Mouse (Mus musculus) lung, postnatal 0 days (tissue): ENCODE results near the gene Enpp5. TPM values are rescaled to one million over a fixed set of nuclear protein-coding genes. Genes with fewer than 3 reads are reported as not detected.
A peak's percentile ranks its signal among the peaks of the same experiment; 100 is the strongest.

Source experiments
- ATAC-seq: fragments of 200-750 bp; cut with Nextera tagmentation; 2 replicates; pipeline ENCODE4 v1.8.0; 2017; ENCODE audit warnings: moderate library complexity
- DNase-seq: peaks from one replicate; pipeline ENCODE4 v3.0.0-alpha.2; 2016; ENCODE audit warnings: low spot score
- H3K27ac ChIP-seq: fragments of 300-500 bp; sonication (generic); 2 replicates; pipeline ENCODE4 v1.5.1; 2014; ENCODE audit warnings: antibody characterized with exemption, mild to moderate bottlenecking, low read length, mixed read lengths
- H3K27me3 ChIP-seq: fragments of 300-500 bp; sonication (generic); replicated peaks from 2 replicates; pipeline ENCODE4 v1.6.1; 2014; ENCODE audit warnings: low read length, mixed read lengths; ENCODE audit not compliant: insufficient read depth
- H3K36me3 ChIP-seq: fragments of 300-500 bp; sonication (generic); 2 replicates; pipeline ENCODE4 v1.6.1; 2014; ENCODE audit warnings: low read length, mixed read lengths; ENCODE audit not compliant: insufficient read depth
- H3K4me1 ChIP-seq: fragments of 300-500 bp; sonication (generic); 2 replicates; pipeline ENCODE4 v1.6.1; 2014; ENCODE audit warnings: antibody characterized with exemption, low read depth, low read length, mixed read lengths; ENCODE audit not compliant: insufficient read depth
- H3K4me2 ChIP-seq: fragments of 300-500 bp; sonication (generic); replicated peaks from 2 replicates; pipeline ENCODE4 v1.6.1; 2014; ENCODE audit warnings: low read depth, mild to moderate bottlenecking, low read length, moderate library complexity, mixed read lengths
- H3K4me3 ChIP-seq: fragments of 300-500 bp; sonication (generic); 2 replicates; pipeline ENCODE4 v1.5.1; 2014; ENCODE audit warnings: low read depth, low read length
- H3K9ac ChIP-seq: fragments of 300-500 bp; sonication (generic); replicated peaks from 2 replicates; pipeline ENCODE4 v1.6.1; 2014; ENCODE audit warnings: low read depth, mild to moderate bottlenecking
- H3K9me3 ChIP-seq: fragments of 300-500 bp; sonication (generic); 2 replicates; pipeline ENCODE4 v1.6.1; 2016; ENCODE audit warnings: low read length, mixed read lengths
- CTCF ChIP-seq: IDR thresholded peaks from 2 replicates; pipeline ENCODE4 v1.5.1; 2016; ENCODE audit warnings: antibody characterized with exemption, mild to moderate bottlenecking
- EP300 ChIP-seq: IDR thresholded peaks from 2 replicates; pipeline ENCODE4 v1.6.1; 2016; ENCODE audit warnings: antibody characterized with exemption, mild to moderate bottlenecking, control low read depth
- WGBS: fragments of 180-500 bp; shearing (Covaris S2); extraction: QIAGEN DNeasy Blood & Tissue Kit; methylation state at CpG from one replicate; pipeline ENCODE4 v1.1.7; 2014; 5-methylcytosine and 5-hydroxymethylcytosine counted together
- polyA plus RNA-seq: library from polyadenylated mRNA; unstranded; fragments of >200 nt; fragmentation: Nextera tagmentation; extraction: Ambion mirVana; gene quantifications from 2 replicates; pipeline ENCODE4 v1.2.1, GENCODE M21; 2015

The Enpp5 gene
- polyA plus RNA-seq, 1 experiment from 2014 or later: 15.3 TPM

GRCm38 (mm10) chr17:44105287-44106138 lies 26.9 kb downstream of the Enpp5 start, which contains the start of gene Enpp4:
Enpp4 (minus strand) TSS chr17:44105809.
- peak; percentile 93 for DNase-seq

GRCm38 (mm10) chr17:44108331-44108730 lies 29.7 kb downstream of the Enpp5 start:
- ATAC-seq (no peak), DNase-seq (peak; percentile 43)
- Histone ChIP-seq H3K36me3 (no peaks in the 10 kb centered on the region), H3K9ac (no peak overlapping the region), H3K27me3 (no peaks in the 10 kb centered on the region), H3K9me3 (no peaks in the 10 kb centered on the region), H3K4me3 (no peak overlapping the region), H3K4me1 (peaks cover 4% of the 10 kb centered on the region; the same call in 1 of the 2 replicates), H3K4me2 (no peak overlapping the region), H3K27ac (no peak overlapping the region; the same call in 1 of the 2 replicates)
- no peak for TF ChIP-seq EP300
- 52% methylated on average over 3 of the region's 3 CpGs for WGBS

More at GRCm38 (mm10) chr17:44105287-44106138, 26.9 kb downstream of the Enpp5 start, which contains the start of gene Enpp4:
- Histone ChIP-seq H3K9me3 (no peaks in the 10 kb centered on the region), H3K4me1 (peaks cover 4% of the 10 kb centered on the region; the same call in 1 of the 2 replicates), H3K36me3 (no peaks in the 10 kb centered on the region), H3K27me3 (no peaks in the 10 kb centered on the region), H3K27ac (peak within 1 kb of the TSS; percentile 77), H3K4me3 (peak within 1 kb of the TSS; percentile 73), H3K4me2 (peak within 1 kb of the TSS; percentile 91), H3K9ac (peak within 1 kb of the TSS; percentile 50)
- under 1% methylated on average over 68 of the region's 76 CpGs for WGBS
- TF ChIP-seq EP300 (no peak), CTCF (no peak)
- ATAC-seq: peak; percentile 99

GRCm38 (mm10) chr17:44116584-44116983 lies 38.0 kb downstream of the Enpp5 start:
- WGBS: 80% methylated on average over 2 of the region's 2 CpGs
- H3K9me3 ChIP-seq: no peaks in the 10 kb centered on the region
- H3K27ac ChIP-seq: no peak overlapping the region
- no peak for DNase-seq
- H3K4me1 ChIP-seq: no peaks in the 10 kb centered on the region
- TF ChIP-seq CTCF (no peak), EP300 (no peak)
- H3K9ac ChIP-seq: no peak overlapping the region
- no peak overlapping the region for H3K4me2 ChIP-seq
- no peak for ATAC-seq
- no peaks in the 10 kb centered on the region for H3K27me3 ChIP-seq
- H3K36me3 ChIP-seq: no peaks in the 10 kb centered on the region
- no peak overlapping the region for H3K4me3 ChIP-seq

GRCm38 (mm10) chr17:44117721-44118120 lies 39.1 kb downstream of the Enpp5 start:
- DNase-seq: no peak
- ATAC-seq: no peak
- Histone ChIP-seq H3K4me1 (no peaks in the 10 kb centered on the region), H3K4me2 (no peak overlapping the region), H3K27me3 (no peaks in the 10 kb centered on the region), H3K9me3 (no peaks in the 10 kb centered on the region), H3K36me3 (no peaks in the 10 kb centered on the region), H3K4me3 (no peak overlapping the region), H3K27ac (no peak overlapping the region), H3K9ac (no peak overlapping the region)
- WGBS: 70% methylated on average over 2 of the region's 2 CpGs
- no peak for TF ChIP-seq CTCF
- no peak for TF ChIP-seq EP300

GRCm38 (mm10) chr17:44118231-44118630 lies 39.6 kb downstream of the Enpp5 start:
- 70% methylated on average over 4 of the region's 4 CpGs for WGBS
- no peak for ATAC-seq

GRCm38 (mm10) chr17:44121366-44122100 lies 42.9 kb downstream of the Enpp5 start:
- no peak for DNase-seq
- no peak for TF ChIP-seq CTCF
- TF ChIP-seq EP300: no peak

More at GRCm38 (mm10) chr17:44118231-44118630, 39.6 kb downstream of the Enpp5 start:
- Histone ChIP-seq H3K27me3 (no peaks in the 10 kb centered on the region), H3K4me3 (no peak overlapping the region), H3K9me3 (no peaks in the 10 kb centered on the region), H3K36me3 (no peaks in the 10 kb centered on the region), H3K27ac (no peak overlapping the region), H3K4me2 (no peak overlapping the region), H3K4me1 (no peaks in the 10 kb centered on the region), H3K9ac (no peak overlapping the region)
- no peak for DNase-seq
- TF ChIP-seq EP300 (no peak), CTCF (no peak)

More at GRCm38 (mm10) chr17:44121366-44122100, 42.9 kb downstream of the Enpp5 start:
- Histone ChIP-seq H3K27me3 (no peaks in the 10 kb centered on the region), H3K4me3 (no peak overlapping the region), H3K9ac (no peak overlapping the region), H3K9me3 (no peaks in the 10 kb centered on the region), H3K4me1 (no peaks in the 10 kb centered on the region), H3K27ac (no peak overlapping the region), H3K4me2 (no peak overlapping the region), H3K36me3 (no peaks in the 10 kb centered on the region)
- no peak for ATAC-seq
- 67% methylated on average over 12 of the region's 12 CpGs for WGBS
